Mouse (Mus musculus): ENCODE data around the gene Stk32c. TPM values are rescaled to one million over a fixed set of nuclear protein-coding genes. Genes with fewer than 3 reads are reported as not detected.

Stk32c gene
- polyA plus RNA-seq, 1 experiment from 2014 or later, result 0.65 TPM

- Histone ChIP-seq H3K4me2 (replicated peaks) (peak overlapping the region; percentile 95), H3K27me3 (peaks cover 48% of the 10 kb centered on the region), H3K4me1 (peaks cover 39% of the 10 kb centered on the region), H3K27ac (peak overlapping the region; percentile 67; the same call in 1 of the 2 replicates), H3K36me3 (no peaks in the 10 kb centered on the region), H3K9ac (peak overlapping the region; percentile 76), H3K9me3 (replicated peaks) (no peaks in the 10 kb centered on the region), H3K4me3 (peak overlapping the region; percentile 64)
- peak; percentile 55 for ATAC-seq (ENCODE audit: low FRiP score)
- 3% methylated on average over 38 of the region's 38 CpGs for WGBS
Observed at GRCm38 (mm10) chr7:139246931-139247880, 34.1 kb upstream of the Stk32c start.

GRCm38 (mm10) chr7:139246086-139246485 is 33.0 kb upstream of the Stk32c start:
- no peaks in the 10 kb centered on the region for H3K9me3 ChIP-seq (replicated peaks)
- no peak overlapping the region for H3K27ac ChIP-seq
- WGBS, result 64% methylated on average over 5 of the region's 5 CpGs
- peaks cover 48% of the 10 kb centered on the region for H3K27me3 ChIP-seq
- H3K36me3 ChIP-seq, result no peaks in the 10 kb centered on the region
- no peak overlapping the region for H3K4me2 ChIP-seq (replicated peaks)
- ATAC-seq (ENCODE audit: low FRiP score), result no peak
- peaks cover 30% of the 10 kb centered on the region for H3K4me1 ChIP-seq
- no peak overlapping the region for H3K9ac ChIP-seq
- no peak overlapping the region for H3K4me3 ChIP-seq

- H3K36me3 ChIP-seq, result no peaks in the 10 kb centered on the region
- H3K9me3 ChIP-seq (replicated peaks), result no peaks in the 10 kb centered on the region
- ATAC-seq (ENCODE audit: low FRiP score), result no peak
- no peak overlapping the region for H3K4me2 ChIP-seq (replicated peaks)
- peaks cover 7% of the 10 kb centered on the region for H3K4me1 ChIP-seq
- H3K9ac ChIP-seq, result no peak overlapping the region
- peaks cover 3% of the 10 kb centered on the region; the same call in 1 of the 2 replicates for H3K27me3 ChIP-seq
- H3K4me3 ChIP-seq, result no peak overlapping the region
- WGBS, result 75% methylated on average over 3 of the region's 3 CpGs
- no peak overlapping the region for H3K27ac ChIP-seq
Observed at GRCm38 (mm10) chr7:139239432-139239831, 26.3 kb upstream of the Stk32c start.

GRCm38 (mm10) chr7:139235651-139236358 is 22.7 kb upstream of the Stk32c start:
- H3K4me2 ChIP-seq (replicated peaks), result no peak overlapping the region
- H3K36me3 ChIP-seq, result no peaks in the 10 kb centered on the region
- H3K9ac ChIP-seq, result no peak overlapping the region
- H3K27me3 ChIP-seq, result peaks cover 3% of the 10 kb centered on the region; the same call in 1 of the 2 replicates
- no peaks in the 10 kb centered on the region for H3K9me3 ChIP-seq (replicated peaks)
- ATAC-seq (ENCODE audit: low FRiP score), result no peak
- H3K4me3 ChIP-seq, result no peak overlapping the region
- H3K27ac ChIP-seq, result no peak overlapping the region
- WGBS, result 84% methylated on average over 12 of the region's 12 CpGs
- peaks cover 14% of the 10 kb centered on the region for H3K4me1 ChIP-seq

- no peak overlapping the region for H3K4me3 ChIP-seq
- H3K4me1 ChIP-seq, result peaks cover 14% of the 10 kb centered on the region
- WGBS, result 8% methylated on average over 18 of the region's 18 CpGs
- peak; percentile 57 for ATAC-seq (ENCODE audit: low FRiP score)
- H3K27me3 ChIP-seq, result peaks cover 3% of the 10 kb centered on the region; the same call in 1 of the 2 replicates
- H3K27ac ChIP-seq, result no peak overlapping the region
- H3K9ac ChIP-seq, result no peak overlapping the region
- H3K36me3 ChIP-seq, result no peaks in the 10 kb centered on the region
- no peaks in the 10 kb centered on the region for H3K9me3 ChIP-seq (replicated peaks)
- peak overlapping the region; percentile 35 for H3K4me2 ChIP-seq (replicated peaks)
Observed at GRCm38 (mm10) chr7:139234426-139235188, 21.5 kb upstream of the Stk32c start.

- Histone ChIP-seq H3K4me2 (replicated peaks) (0 out of 2 replicates have a peak overlapping the region, but pooled peaks have one; percentile 19), H3K36me3 (no peaks in the 10 kb centered on the region), H3K9me3 (replicated peaks) (no peaks in the 10 kb centered on the region), H3K9ac (no peak overlapping the region), H3K27ac (no peak overlapping the region), H3K4me1 (peaks cover 14% of the 10 kb centered on the region), H3K4me3 (no peak overlapping the region), H3K27me3 (peaks cover 3% of the 10 kb centered on the region; the same call in 1 of the 2 replicates)
- ATAC-seq (ENCODE audit: low FRiP score), result peak; percentile 74
- 0% methylated on average over 7 of the region's 7 CpGs for WGBS
Observed at GRCm38 (mm10) chr7:139233714-139234113, 20.6 kb upstream of the Stk32c start.

- H3K4me3 ChIP-seq, result no peak overlapping the region
- ATAC-seq (ENCODE audit: low FRiP score), result no peak
- no peaks in the 10 kb centered on the region for H3K9me3 ChIP-seq (replicated peaks)
- no peak overlapping the region for H3K9ac ChIP-seq
- no peaks in the 10 kb centered on the region; the same call in 1 of the 2 replicates for H3K27me3 ChIP-seq
- H3K4me1 ChIP-seq, result peaks cover 14% of the 10 kb centered on the region
- 75% methylated on average over 12 of the region's 12 CpGs for WGBS
- H3K4me2 ChIP-seq (replicated peaks), result no peak overlapping the region
- no peaks in the 10 kb centered on the region for H3K36me3 ChIP-seq
- H3K27ac ChIP-seq, result no peak overlapping the region
Observed at GRCm38 (mm10) chr7:139230241-139230640, 17.1 kb upstream of the Stk32c start.

GRCm38 (mm10) chr7:139229837-139230236 is 16.7 kb upstream of the Stk32c start:
- no peak for ATAC-seq (ENCODE audit: low FRiP score)
- Histone ChIP-seq H3K4me1 (peaks cover 10% of the 10 kb centered on the region), H3K36me3 (no peaks in the 10 kb centered on the region), H3K4me2 (replicated peaks) (no peak overlapping the region), H3K9me3 (replicated peaks) (no peaks in the 10 kb centered on the region), H3K27ac (no peak overlapping the region), H3K27me3 (no peaks in the 10 kb centered on the region), H3K9ac (no peak overlapping the region), H3K4me3 (no peak overlapping the region)
- WGBS, result 78% methylated on average over 5 of the region's 5 CpGs

- H3K36me3 ChIP-seq, result no peaks in the 10 kb centered on the region
- no peak for ATAC-seq (ENCODE audit: low FRiP score)
- H3K4me3 ChIP-seq, result no peak overlapping the region
- H3K9me3 ChIP-seq (replicated peaks), result no peaks in the 10 kb centered on the region
- WGBS, result 82% methylated on average over 6 of the region's 6 CpGs
- H3K27ac ChIP-seq, result no peak overlapping the region
- no peaks in the 10 kb centered on the region for H3K27me3 ChIP-seq
- no peak overlapping the region for H3K4me2 ChIP-seq (replicated peaks)
- H3K9ac ChIP-seq, result no peak overlapping the region
- no peaks in the 10 kb centered on the region for H3K4me1 ChIP-seq
Observed at GRCm38 (mm10) chr7:139228447-139229171, 15.5 kb upstream of the Stk32c start.

GRCm38 (mm10) chr7:139226416-139226815 is 13.3 kb upstream of the Stk32c start:
- Histone ChIP-seq H3K4me1 (no peaks in the 10 kb centered on the region), H3K27ac (no peak overlapping the region), H3K9me3 (replicated peaks) (no peaks in the 10 kb centered on the region), H3K9ac (no peak overlapping the region), H3K36me3 (no peaks in the 10 kb centered on the region), H3K4me3 (no peak overlapping the region), H3K27me3 (no peaks in the 10 kb centered on the region), H3K4me2 (replicated peaks) (no peak overlapping the region)
- 91% methylated on average over 7 of the region's 7 CpGs for WGBS
- no peak for ATAC-seq (ENCODE audit: low FRiP score)

- Histone ChIP-seq H3K4me1 (no peaks in the 10 kb centered on the region), H3K9me3 (replicated peaks) (no peaks in the 10 kb centered on the region), H3K27ac (no peak overlapping the region), H3K36me3 (no peaks in the 10 kb centered on the region), H3K27me3 (no peaks in the 10 kb centered on the region), H3K4me3 (no peak overlapping the region), H3K9ac (no peak overlapping the region), H3K4me2 (replicated peaks) (no peak overlapping the region)
- ATAC-seq (ENCODE audit: low FRiP score), result no peak
- 75% methylated on average over 8 of the region's 8 CpGs for WGBS
Observed at GRCm38 (mm10) chr7:139224725-139225124, 11.6 kb upstream of the Stk32c start.
